Mouse (Mus musculus) layer of hippocampus, postnatal 10 days (tissue): ENCODE data around the gene Zdhhc11. TPM values are rescaled to one million over a fixed set of nuclear protein-coding genes. Genes with fewer than 3 reads are reported as not detected.
A peak's percentile ranks its signal among the peaks of the same experiment; 100 is the strongest.

Source experiments
- DNase-seq, 2 experiments: peaks; one replicate each; pipeline ENCODE4 v3.0.0; 2021; ENCODE audit warnings: low spot score in 2 of 2
- long read RNA-seq: library from polyadenylated mRNA; stranded (forward); transcript quantifications from one replicate; pipeline ENCODE4 v2.0.0, GENCODE M21; 2023
- total RNA-seq, 2 experiments: library from RNA; stranded (reverse); gene quantifications; 2 replicates each; pipeline ENCODE4 v1.2.3; 2021

Gene Zdhhc11
- total RNA-seq, result not detected
- long read RNA-seq, result 0 reads

GRCm38 (mm10) chr13:73963551-73963950 is at the start of gene Zdhhc11:
TSS of gene Zdhhc11 (plus strand) at chr13:73963851.
- DNase-seq, result no peak

GRCm38 (mm10) chr13:73932201-73932600 is 31.4 kb upstream of the Zdhhc11 start:
- no peak for DNase-seq

GRCm38 (mm10) chr13:73936938-73937320 is 26.7 kb upstream of the Zdhhc11 start:
- DNase-seq, result no peak

GRCm38 (mm10) chr13:73937321-73938176 is 26.1 kb upstream of the Zdhhc11 start, which contains the start of the genes Trip13 and Brd9:
TSS of gene Trip13 (minus strand) at chr13:73937784.
TSS of gene Brd9 (plus strand) at chr13:73937811.
- peak; percentile 93 to 94 for DNase-seq

GRCm38 (mm10) chr13:73938177-73938560 is 25.5 kb upstream of the Zdhhc11 start:
- no peak for DNase-seq

GRCm38 (mm10) chr13:73939101-73939500 is 24.6 kb upstream of the Zdhhc11 start:
- DNase-seq, result no peak

GRCm38 (mm10) chr13:73944606-73945005 is 19.0 kb upstream of the Zdhhc11 start:
- no peak for DNase-seq

GRCm38 (mm10) chr13:73953551-73954130 is 10.0 kb upstream of the Zdhhc11 start:
- no peak for DNase-seq

- no peak for DNase-seq
Measured at GRCm38 (mm10) chr13:73954666-73955065, 9.0 kb upstream of the Zdhhc11 start.

GRCm38 (mm10) chr13:73955531-73955930 is 8.1 kb upstream of the Zdhhc11 start:
- no peak for DNase-seq

GRCm38 (mm10) chr13:73960117-73960652 is 3.5 kb upstream of the Zdhhc11 start:
- no peak for DNase-seq

- DNase-seq, result no peak
Measured at GRCm38 (mm10) chr13:73961177-73961576, 2.5 kb upstream of the Zdhhc11 start.

GRCm38 (mm10) chr13:73970545-73971448 is 7.1 kb downstream of the Zdhhc11 start:
- peak; percentile 71 to 78 for DNase-seq

GRCm38 (mm10) chr13:73974523-73974922 is 10.9 kb downstream of the Zdhhc11 start:
- no peak for DNase-seq

- no peak for DNase-seq
Measured at GRCm38 (mm10) chr13:73976935-73977334, 13.3 kb downstream of the Zdhhc11 start.

GRCm38 (mm10) chr13:73990325-73990724 is 26.7 kb downstream of the Zdhhc11 start:
- no peak for DNase-seq

GRCm38 (mm10) chr13:73990761-73991160 is 27.1 kb downstream of the Zdhhc11 start:
- no peak for DNase-seq

GRCm38 (mm10) chr13:73991267-73991666 is 27.6 kb downstream of the Zdhhc11 start:
- DNase-seq, result no peak

- no peak for DNase-seq
Measured at GRCm38 (mm10) chr13:73996456-73996855, 32.8 kb downstream of the Zdhhc11 start.

GRCm38 (mm10) chr13:74000519-74000918 is 36.9 kb downstream of the Zdhhc11 start:
- no peak for DNase-seq

- no peak for DNase-seq
Measured at GRCm38 (mm10) chr13:74000961-74001360, 37.3 kb downstream of the Zdhhc11 start.
